Mouse (Mus musculus) R1 (cell line): Measurements from ENCODE around the gene Lrrc8b.
A peak's percentile ranks its signal among the peaks of the same experiment; 100 is the strongest.

Source experiments
- DNase-seq: peaks from one replicate; pipeline ENCODE4 v3.0.0-alpha.2; 2018; ENCODE audit warnings: low read depth, low spot score

The Lrrc8b gene

GRCm38 (mm10) chr5:105517992-105518625, 102.5 kb downstream of the Lrrc8b start:
- DNase-seq, result no peak

GRCm38 (mm10) chr5:105518626-105519095, 103.1 kb downstream of the Lrrc8b start:
- DNase-seq, result peak; percentile 67

GRCm38 (mm10) chr5:105519096-105519975, 103.8 kb downstream of the Lrrc8b start, which contains the start of gene Lrrc8c:
TSS of gene Lrrc8c (plus strand) at chr5:105519388.
- DNase-seq, result peak; percentile 47

- DNase-seq, result no peak
Observed at GRCm38 (mm10) chr5:105519976-105520300, 104.4 kb downstream of the Lrrc8b start.

- DNase-seq, result no peak
Observed at GRCm38 (mm10) chr5:105520442-105520965, 104.9 kb downstream of the Lrrc8b start.

- no peak for DNase-seq
Observed at GRCm38 (mm10) chr5:105523452-105523851, 107.9 kb downstream of the Lrrc8b start.

- DNase-seq, result no peak
Observed at GRCm38 (mm10) chr5:105525004-105525403, 109.4 kb downstream of the Lrrc8b start.

GRCm38 (mm10) chr5:105526107-105526645, 110.6 kb downstream of the Lrrc8b start:
- DNase-seq, result no peak

GRCm38 (mm10) chr5:105526766-105527165, 111.2 kb downstream of the Lrrc8b start:
- DNase-seq, result no peak

GRCm38 (mm10) chr5:105527477-105528331, 112.1 kb downstream of the Lrrc8b start:
- DNase-seq, result no peak

- no peak for DNase-seq
Observed at GRCm38 (mm10) chr5:105530576-105530975, 115.0 kb downstream of the Lrrc8b start.

GRCm38 (mm10) chr5:105535186-105535585, 119.6 kb downstream of the Lrrc8b start:
- no peak for DNase-seq

- DNase-seq, result peak; percentile 50
Observed at GRCm38 (mm10) chr5:105536172-105536571, 120.6 kb downstream of the Lrrc8b start.

- no peak for DNase-seq
Observed at GRCm38 (mm10) chr5:105537101-105537723, 121.6 kb downstream of the Lrrc8b start.
